Mouse (Mus musculus): Measurements from ENCODE around the gene Prmt8.

The Prmt8 gene

GRCm38 (mm10) chr6:127739921-127740320 lies 29.4 kb downstream of the Prmt8 start:
- DNase-seq (ENCODE audit: low spot score), result no peak

- DNase-seq (ENCODE audit: low spot score), result no peak
Observed at GRCm38 (mm10) chr6:127735130-127735981, 33.9 kb downstream of the Prmt8 start.

- no peak for DNase-seq (ENCODE audit: low spot score)
Observed at GRCm38 (mm10) chr6:127723126-127723525, 46.1 kb downstream of the Prmt8 start.

- DNase-seq (ENCODE audit: low spot score), result no peak
Observed at GRCm38 (mm10) chr6:127719875-127720274, 49.4 kb downstream of the Prmt8 start.

GRCm38 (mm10) chr6:127717239-127718137 lies 51.8 kb downstream of the Prmt8 start:
- DNase-seq (ENCODE audit: low spot score), result no peak

- DNase-seq (ENCODE audit: low spot score), result no peak
Observed at GRCm38 (mm10) chr6:127715428-127715827, 53.8 kb downstream of the Prmt8 start.

GRCm38 (mm10) chr6:127714906-127715305 lies 54.4 kb downstream of the Prmt8 start:
- no peak for DNase-seq (ENCODE audit: low spot score)

GRCm38 (mm10) chr6:127708218-127708628 lies 61.0 kb downstream of the Prmt8 start:
- DNase-seq (ENCODE audit: low spot score), result no peak

GRCm38 (mm10) chr6:127701036-127701783 lies 68.1 kb downstream of the Prmt8 start:
- no peak for DNase-seq (ENCODE audit: low spot score)

GRCm38 (mm10) chr6:127693681-127694080 lies 75.6 kb downstream of the Prmt8 start:
- DNase-seq (ENCODE audit: low spot score), result no peak

- DNase-seq (ENCODE audit: low spot score), result no peak
Observed at GRCm38 (mm10) chr6:127692298-127692697, 77.0 kb downstream of the Prmt8 start.

- no peak for DNase-seq (ENCODE audit: low spot score)
Observed at GRCm38 (mm10) chr6:127687181-127687860, 82.0 kb downstream of the Prmt8 start.

GRCm38 (mm10) chr6:127684981-127685380 lies 84.3 kb downstream of the Prmt8 start:
- peak; percentile 13 for DNase-seq (ENCODE audit: low spot score)

GRCm38 (mm10) chr6:127683561-127683960 lies 85.7 kb downstream of the Prmt8 start:
- DNase-seq (ENCODE audit: low spot score), result peak; percentile 17

- DNase-seq (ENCODE audit: low spot score), result no peak
Observed at GRCm38 (mm10) chr6:127680784-127681183, 88.5 kb downstream of the Prmt8 start.

GRCm38 (mm10) chr6:127678998-127679397 lies 90.3 kb downstream of the Prmt8 start:
- DNase-seq (ENCODE audit: low spot score), result no peak

- DNase-seq (ENCODE audit: low spot score), result no peak
Observed at GRCm38 (mm10) chr6:127678320-127678719, 91.0 kb downstream of the Prmt8 start.

- no peak for DNase-seq (ENCODE audit: low spot score)
Observed at GRCm38 (mm10) chr6:127676866-127677265, 92.4 kb downstream of the Prmt8 start.

- DNase-seq (ENCODE audit: low spot score), result no peak
Observed at GRCm38 (mm10) chr6:127672071-127672470, 97.2 kb downstream of the Prmt8 start.

- no peak for DNase-seq (ENCODE audit: low spot score)
Observed at GRCm38 (mm10) chr6:127670031-127670430, 99.2 kb downstream of the Prmt8 start.

GRCm38 (mm10) chr6:127669313-127669712 lies 100.0 kb downstream of the Prmt8 start:
- no peak for DNase-seq (ENCODE audit: low spot score)

Measured in ovary, postnatal 36 days (tissue).